Mouse (Mus musculus) forebrain, postnatal 0 days (tissue): ENCODE data around the gene Kdf1. TPM values are rescaled to one million over a fixed set of nuclear protein-coding genes. Genes with fewer than 3 reads are reported as not detected.
A peak's percentile ranks its signal among the peaks of the same experiment; 100 is the strongest.

Source experiments
- ATAC-seq: fragments of 200-750 bp; cut with Nextera tagmentation; 2 replicates; pipeline ENCODE4 v1.8.0; 2017; ENCODE audit warnings: mild to moderate bottlenecking, moderate library complexity
- DNase-seq: peaks from one replicate; pipeline ENCODE4 v3.0.0-alpha.2; 2015
- H3K27ac ChIP-seq: fragments of 300-500 bp; sonication (generic); 2 replicates; pipeline ENCODE4 v1.5.1; 2014; ENCODE audit warnings: low read depth, mild to moderate bottlenecking, antibody characterized with exemption, low read length, moderate library complexity, mixed read lengths
- H3K27me3 ChIP-seq: fragments of 300-500 bp; sonication (generic); 2 replicates; pipeline ENCODE4 v1.6.1; 2014; ENCODE audit warnings: mild to moderate bottlenecking, low read length, mixed read lengths; ENCODE audit not compliant: insufficient read depth
- H3K36me3 ChIP-seq: fragments of 300-500 bp; sonication (generic); 2 replicates; pipeline ENCODE4 v1.6.1; 2014; ENCODE audit warnings: mild to moderate bottlenecking, moderate library complexity; ENCODE audit not compliant: insufficient read depth
- H3K4me1 ChIP-seq: fragments of 300-500 bp; sonication (generic); 2 replicates; pipeline ENCODE4 v1.6.1; 2014; ENCODE audit warnings: antibody characterized with exemption; ENCODE audit not compliant: insufficient read depth
- H3K4me2 ChIP-seq: fragments of 300-500 bp; sonication (generic); 2 replicates; pipeline ENCODE4 v1.6.1; 2014; ENCODE audit warnings: low read depth, mild to moderate bottlenecking, moderate library complexity
- H3K4me3 ChIP-seq: fragments of 300-500 bp; sonication (generic); 2 replicates; pipeline ENCODE4 v1.5.1; 2014; ENCODE audit warnings: low read depth, low read length, mixed read lengths
- H3K9ac ChIP-seq: fragments of 300-500 bp; sonication (generic); 2 replicates; pipeline ENCODE4 v1.6.1; 2014; ENCODE audit warnings: mild to moderate bottlenecking
- H3K9me3 ChIP-seq: fragments of 300-500 bp; sonication (generic); 2 replicates; pipeline ENCODE4 v1.6.1; 2016; ENCODE audit warnings: low read length
- CTCF ChIP-seq: sonication (generic); IDR thresholded peaks from 2 replicates; pipeline ENCODE4 v1.5.1; 2016; ENCODE audit warnings: antibody characterized with exemption, control low read depth, low read depth
- WGBS: fragments of 180-500 bp; shearing (Covaris S2); extraction: QIAGEN DNeasy Blood & Tissue Kit; methylation state at CpG from one replicate; pipeline ENCODE4 v1.1.7; 2014; 5-methylcytosine and 5-hydroxymethylcytosine counted together
- microRNA-seq, 2 experiments: library from miRNA; unstranded; fragments of <30 nt; microRNA quantifications; one replicate each; pipeline ENCODE4; 2016
- polyA plus RNA-seq: library from polyadenylated mRNA; unstranded; fragments of >200 nt; fragmentation: Nextera tagmentation; extraction: Ambion mirVana; gene quantifications from 2 replicates; pipeline ENCODE4 v1.2.1, GENCODE M21; 2015
- total RNA-seq: library from RNA; depleted of rRNA; stranded (reverse); fragments of >200 nt; gene quantifications from 2 replicates; pipeline ENCODE4 v1.2.3, GENCODE M21; 2014; rRNA removed

The Kdf1 gene
- total and polyA plus RNA-seq, 2 experiments from 2014 or later: 0.92 TPM; not detected in 1

DNA sequence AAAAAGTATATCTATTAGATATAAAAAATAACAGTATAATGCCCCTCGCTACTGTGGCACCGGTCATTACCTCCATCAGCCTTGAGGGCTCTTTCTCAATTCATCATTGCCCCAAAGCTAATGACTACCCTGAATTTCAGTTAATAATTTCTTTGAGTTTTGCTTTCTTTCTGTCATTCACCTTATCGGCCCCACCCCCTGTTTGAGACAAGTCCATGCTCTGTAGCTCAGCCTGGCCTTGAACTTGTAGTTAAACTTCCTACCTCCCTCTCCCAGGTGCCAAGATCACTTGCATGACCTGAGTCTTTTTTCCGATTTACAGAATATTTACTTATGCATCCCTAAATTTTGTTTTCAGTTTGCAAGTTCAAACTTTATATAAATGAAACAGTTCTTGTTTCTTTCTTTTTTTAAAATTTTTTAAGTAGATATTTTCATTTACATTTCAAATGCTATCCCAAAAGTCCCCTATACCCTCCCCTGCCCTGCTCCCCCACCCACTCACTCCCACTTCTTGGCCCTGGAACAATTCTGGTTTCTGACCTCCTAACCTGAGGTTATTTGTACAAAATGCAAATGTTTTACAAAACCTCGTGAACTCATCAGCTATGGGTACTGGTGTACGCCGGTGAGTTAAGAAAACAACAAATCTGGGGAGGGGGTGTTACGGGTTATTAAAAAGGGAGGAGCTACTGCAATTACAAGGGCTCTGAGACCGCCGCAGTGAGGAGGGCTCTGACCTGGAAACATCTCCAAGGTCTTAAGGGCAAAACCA lies 50.7 kb downstream of the Kdf1 start:
- Histone ChIP-seq H3K27me3 (no peaks in the 10 kb centered on the region), H3K4me3 (no peak overlapping the region), H3K4me2 (no peak overlapping the region), H3K9ac (no peak overlapping the region), H3K9me3 (no peaks in the 10 kb centered on the region), H3K4me1 (no peaks in the 10 kb centered on the region), H3K36me3 (no peaks in the 10 kb centered on the region), H3K27ac (no peak overlapping the region)
- TF ChIP-seq CTCF: no peak
- 82% methylated on average over 10 of the region's 10 CpGs for WGBS
- DNase-seq: no peak
- ATAC-seq: no peak

DNA sequence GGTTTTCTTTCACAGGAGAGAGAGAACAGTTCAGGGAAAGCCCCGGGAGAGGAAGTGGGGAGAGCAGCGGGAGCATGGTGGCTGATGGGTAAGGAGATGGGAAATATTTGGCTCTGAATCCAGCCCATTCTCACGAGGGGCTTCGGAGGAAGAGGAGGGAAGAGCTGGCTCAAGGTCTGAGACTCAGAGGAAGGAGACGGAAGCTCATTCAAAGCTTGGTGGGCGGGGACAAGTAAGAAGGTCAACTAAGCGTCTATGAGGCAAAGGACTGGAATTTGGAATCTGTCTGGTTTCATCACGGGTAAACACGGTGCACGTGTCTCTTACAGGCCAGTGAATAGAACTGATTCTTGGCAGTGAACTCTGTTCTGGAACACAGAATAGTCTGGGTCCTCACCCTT lies 51.3 kb downstream of the Kdf1 start:
- H3K27me3 ChIP-seq: no peaks in the 10 kb centered on the region
- H3K27ac ChIP-seq: no peak overlapping the region
- WGBS: 59% methylated on average over 10 of the region's 10 CpGs
- ATAC-seq: no peak
- H3K36me3 ChIP-seq: no peaks in the 10 kb centered on the region
- no peaks in the 10 kb centered on the region for H3K4me1 ChIP-seq
- H3K9me3 ChIP-seq: no peaks in the 10 kb centered on the region
- no peak overlapping the region for H3K4me2 ChIP-seq
- no peak overlapping the region for H3K4me3 ChIP-seq
- DNase-seq: no peak
- no peak overlapping the region for H3K9ac ChIP-seq
- no peak for TF ChIP-seq CTCF

DNA sequence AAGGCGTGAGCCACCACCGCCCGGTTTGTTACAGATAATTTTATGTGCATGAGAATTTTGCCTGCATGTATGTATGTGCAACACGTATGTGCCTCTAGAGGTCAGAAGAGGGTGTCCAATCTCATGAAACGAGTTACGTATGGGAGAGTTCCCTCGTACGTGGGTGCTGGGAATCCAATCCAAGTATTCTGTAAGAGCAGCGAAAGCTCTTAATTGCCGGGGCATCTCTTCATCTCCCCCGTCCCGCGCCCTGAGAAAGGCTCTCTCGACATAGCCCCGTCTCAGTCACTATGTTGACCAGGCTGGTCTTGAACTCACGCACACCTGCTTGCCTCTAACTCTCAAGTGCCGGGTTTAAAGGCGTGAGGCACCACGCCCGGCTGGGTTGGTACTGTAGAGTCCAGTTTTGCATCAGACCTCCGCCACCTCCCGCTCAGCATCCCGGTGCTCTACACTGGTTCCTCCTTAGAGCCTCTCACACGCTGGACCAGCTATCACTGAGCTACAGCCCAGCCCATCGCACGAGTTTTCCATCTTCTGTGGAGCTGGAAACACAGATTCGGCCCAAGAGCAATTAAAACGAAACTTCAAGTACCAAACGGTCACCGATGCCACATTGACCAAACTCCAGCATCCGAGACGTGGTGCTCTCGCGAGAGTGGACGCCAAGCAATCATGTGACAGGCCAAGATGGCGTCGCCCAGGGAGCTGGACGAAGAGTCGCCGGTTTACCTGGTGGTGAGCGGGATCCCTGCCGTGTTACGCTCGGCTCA lies 55.5 kb downstream of the Kdf1 start, which contains the start of gene Gpatch3:
Gene Gpatch3, plus strand, starts transcription at position 676 of the 773 bp plus-strand sequence.
- H3K27me3 ChIP-seq: no peaks in the 10 kb centered on the region
- peak within 1 kb of the TSS; percentile 86 for H3K4me3 ChIP-seq
- peak within 1 kb of the TSS; percentile 73 for H3K27ac ChIP-seq
- peak; percentile 95 for ATAC-seq
- no peaks in the 10 kb centered on the region for H3K9me3 ChIP-seq
- peak; percentile 46 for TF ChIP-seq CTCF
- WGBS: 5% methylated on average over 44 of the region's 44 CpGs
- H3K9ac ChIP-seq: peak within 1 kb of the TSS; percentile 73
- DNase-seq: peak; percentile 95
- H3K36me3 ChIP-seq: peaks cover 15% of the 10 kb centered on the region
- H3K4me2 ChIP-seq: peak within 1 kb of the TSS; percentile 82
- no peaks in the 10 kb centered on the region for H3K4me1 ChIP-seq

DNA sequence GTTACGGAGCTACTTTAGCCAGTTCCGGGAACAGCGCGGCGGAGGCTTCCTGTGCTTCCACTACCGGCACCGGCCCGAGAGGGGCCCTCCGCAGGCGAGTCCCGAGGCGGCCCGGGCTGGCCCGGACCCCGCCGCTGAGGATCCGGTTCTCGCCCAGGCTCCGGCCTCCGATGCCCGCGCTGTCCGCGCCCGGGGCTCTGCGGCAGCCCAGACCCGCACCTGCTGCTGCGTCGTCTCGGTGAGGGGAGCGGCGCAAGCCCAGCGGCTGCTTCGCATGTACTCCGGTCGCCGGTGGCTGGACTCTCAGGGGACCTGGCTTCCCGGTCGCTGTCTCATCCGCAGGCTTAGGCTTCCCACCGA lies 56.1 kb downstream of the Kdf1 start:
- TF ChIP-seq CTCF: no peak
- WGBS: under 1% methylated on average over 38 of the region's 41 CpGs
- DNase-seq: no peak

DNA sequence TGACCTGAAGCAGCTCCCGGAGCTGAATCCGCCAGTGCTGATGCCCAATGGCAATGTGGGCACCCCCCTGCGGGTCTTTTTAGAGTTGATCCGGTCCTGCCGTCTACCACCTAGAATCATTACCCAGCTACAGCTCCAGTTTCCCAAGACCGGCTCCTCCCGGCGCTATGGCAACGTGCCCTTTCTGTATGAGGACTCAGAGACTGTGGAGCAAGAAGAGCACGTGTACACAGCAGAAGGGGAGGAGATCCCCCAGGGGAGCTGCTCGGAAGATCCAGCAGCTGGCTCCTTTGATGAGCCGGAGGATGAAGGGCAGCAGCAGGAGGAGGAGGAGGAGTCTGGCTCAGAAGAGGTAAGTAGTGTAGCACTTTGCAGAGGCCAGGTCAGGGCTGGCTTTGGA lies 59.2 kb downstream of the Kdf1 start:
- no peak for TF ChIP-seq CTCF
- Histone ChIP-seq H3K36me3 (peaks cover 44% of the 10 kb centered on the region), H3K9me3 (no peaks in the 10 kb centered on the region), H3K4me1 (no peaks in the 10 kb centered on the region), H3K27me3 (no peaks in the 10 kb centered on the region), H3K4me3 (no peak overlapping the region), H3K4me2 (no peak overlapping the region), H3K27ac (no peak overlapping the region), H3K9ac (no peak overlapping the region)
- ATAC-seq (no peak), DNase-seq (no peak)
- WGBS: 75% methylated on average over 12 of the region's 12 CpGs

More for the DNA sequence above, 56.1 kb downstream of the Kdf1 start:
- Histone ChIP-seq H3K9ac (peak overlapping the region; percentile 73), H3K27me3 (no peaks in the 10 kb centered on the region), H3K36me3 (peaks cover 21% of the 10 kb centered on the region), H3K9me3 (no peaks in the 10 kb centered on the region), H3K27ac (peak overlapping the region; percentile 73), H3K4me2 (peak overlapping the region; percentile 82), H3K4me1 (no peaks in the 10 kb centered on the region), H3K4me3 (peak overlapping the region; percentile 86)
- ATAC-seq: peak; percentile 62

Small RNA genes lying within 50 kb of the gene (microRNA-seq; reads per million reads assigned to microRNA genes)
- 0 reads per million in 2 experiments for gene Gm23158

Other genes starting within 250 kb of the Kdf1 start
- gene Tmem222, start 241.2 kb upstream of the Kdf1 start, total RNA-seq: 108 and 125 TPM in 2 replicates
- 146 and 157 TPM in 2 replicates for gene Tmem222, start 241.2 kb upstream of the Kdf1 start, polyA plus RNA-seq
- 35.5 and 43.9 TPM in 2 replicates for gene Wdtc1, start 165.5 kb upstream of the Kdf1 start, total RNA-seq
- gene Wdtc1, start 165.5 kb upstream of the Kdf1 start, polyA plus RNA-seq: 13.0 and 16.3 TPM in 2 replicates
- gene Slc9a1, start 149.3 kb upstream of the Kdf1 start, total RNA-seq: 9.7 and 16.0 TPM in 2 replicates
- 7.7 and 10.1 TPM in 2 replicates for gene Slc9a1, start 149.3 kb upstream of the Kdf1 start, polyA plus RNA-seq
- gene Tent5b, start 38.8 kb upstream of the Kdf1 start, total RNA-seq: 0.23 and 0.62 TPM in 2 replicates
- gene Tent5b, start 38.8 kb upstream of the Kdf1 start, polyA plus RNA-seq: 0.31 TPM in 2 replicates
- 25.7 and 32.1 TPM in 2 replicates for gene Trnp1, start 20.4 kb upstream of the Kdf1 start, total RNA-seq
- 14.3 and 17.7 TPM in 2 replicates for gene Trnp1, start 20.4 kb upstream of the Kdf1 start, polyA plus RNA-seq
- gene Nudc, start 27.0 kb downstream of the Kdf1 start, total RNA-seq: 115 and 119 TPM in 2 replicates
- 217 and 262 TPM in 2 replicates for gene Nudc, start 27.0 kb downstream of the Kdf1 start, polyA plus RNA-seq
- gene Nr0b2, start 34.4 kb downstream of the Kdf1 start, total RNA-seq: not detected in 2 replicates
- not detected in 2 replicates for gene Nr0b2, start 34.4 kb downstream of the Kdf1 start, polyA plus RNA-seq
- 8.4 and 11.8 TPM in 2 replicates for gene Gpatch3, start 55.8 kb downstream of the Kdf1 start, total RNA-seq
- 4.2 and 5.4 TPM in 2 replicates for gene Gpatch3, start 55.8 kb downstream of the Kdf1 start, polyA plus RNA-seq
- gene Gpn2, start 65.4 kb downstream of the Kdf1 start, total RNA-seq: 18.5 and 20.5 TPM in 2 replicates
- 16.8 and 19.7 TPM in 2 replicates for gene Gpn2, start 65.4 kb downstream of the Kdf1 start, polyA plus RNA-seq
- 3.2 and 3.3 TPM in 2 replicates for gene Sfn, start 83.2 kb downstream of the Kdf1 start, total RNA-seq
- gene Sfn, start 83.2 kb downstream of the Kdf1 start, polyA plus RNA-seq: 0.62 and 0.88 TPM in 2 replicates
- gene Zdhhc18, start 131.2 kb downstream of the Kdf1 start, total RNA-seq: 14.8 and 21.2 TPM in 2 replicates
- 9.3 and 9.6 TPM in 2 replicates for gene Zdhhc18, start 131.2 kb downstream of the Kdf1 start, polyA plus RNA-seq
- 9.5 and 12.0 TPM in 2 replicates for gene Pigv, start 153.7 kb downstream of the Kdf1 start, total RNA-seq
- 9.2 and 12.5 TPM in 2 replicates for gene Pigv, start 153.7 kb downstream of the Kdf1 start, polyA plus RNA-seq
- gene Arid1a, start 237.8 kb downstream of the Kdf1 start, total RNA-seq: 36.2 and 51.0 TPM in 2 replicates
- gene Arid1a, start 237.8 kb downstream of the Kdf1 start, polyA plus RNA-seq: 12.7 and 19.3 TPM in 2 replicates